Mouse (Mus musculus): ENCODE measurements around the gene Aif1l.
A peak's percentile ranks its signal among the peaks of the same experiment; 100 is the strongest.

Gene Aif1l

GRCm38 (mm10) chr2:31950966-31951365 lies 1.0 kb downstream of the Aif1l start:
- DNase-seq (ENCODE audit: low read depth in 2 of 2, low spot score in 2 of 2): no peak

GRCm38 (mm10) chr2:31952236-31952635 lies 2.3 kb downstream of the Aif1l start:
- no peak for DNase-seq (ENCODE audit: low read depth in 2 of 2, low spot score in 2 of 2)

GRCm38 (mm10) chr2:31952725-31953124 lies 2.8 kb downstream of the Aif1l start:
- DNase-seq (ENCODE audit: low read depth in 2 of 2, low spot score in 2 of 2): no peak

GRCm38 (mm10) chr2:31953687-31954086 lies 3.7 kb downstream of the Aif1l start:
- DNase-seq (ENCODE audit: low read depth in 2 of 2, low spot score in 2 of 2): no peak

- DNase-seq (ENCODE audit: low read depth in 2 of 2, low spot score in 2 of 2): no peak
These were observed 4.8 kb downstream of the Aif1l start for GRCm38 (mm10) chr2:31954779-31955181.

GRCm38 (mm10) chr2:31955686-31956085 lies 5.7 kb downstream of the Aif1l start:
- no peak for DNase-seq (ENCODE audit: low read depth in 2 of 2, low spot score in 2 of 2)

- DNase-seq (ENCODE audit: low read depth in 2 of 2, low spot score in 2 of 2): no peak
These were observed 7.3 kb downstream of the Aif1l start for GRCm38 (mm10) chr2:31957211-31957610.

- no peak for DNase-seq (ENCODE audit: low read depth in 2 of 2, low spot score in 2 of 2)
These were observed 11.0 kb downstream of the Aif1l start for GRCm38 (mm10) chr2:31960986-31961385.

GRCm38 (mm10) chr2:31961791-31962222 lies 11.9 kb downstream of the Aif1l start:
- DNase-seq (ENCODE audit: low read depth in 2 of 2, low spot score in 2 of 2): no peak

- DNase-seq (ENCODE audit: low read depth in 2 of 2, low spot score in 2 of 2): no peak
These were observed 12.7 kb downstream of the Aif1l start for GRCm38 (mm10) chr2:31962501-31963224.

- DNase-seq (ENCODE audit: low read depth in 2 of 2, low spot score in 2 of 2): no peak
These were observed 13.6 kb downstream of the Aif1l start for GRCm38 (mm10) chr2:31963491-31963890.

GRCm38 (mm10) chr2:31964191-31964590 lies 14.3 kb downstream of the Aif1l start:
- DNase-seq (ENCODE audit: low read depth in 2 of 2, low spot score in 2 of 2): no peak

- DNase-seq (ENCODE audit: low read depth in 2 of 2, low spot score in 2 of 2): peak; percentile 49 to 71
These were observed 15.2 kb downstream of the Aif1l start for GRCm38 (mm10) chr2:31965110-31965509.

- DNase-seq (ENCODE audit: low read depth in 2 of 2, low spot score in 2 of 2): no peak
These were observed 16.9 kb downstream of the Aif1l start for GRCm38 (mm10) chr2:31966801-31967200.

- DNase-seq (ENCODE audit: low read depth in 2 of 2, low spot score in 2 of 2): no peak
These were observed 22.6 kb downstream of the Aif1l start for GRCm38 (mm10) chr2:31972589-31972988.

GRCm38 (mm10) chr2:31974141-31974808 lies 24.3 kb downstream of the Aif1l start, which contains the start of gene Nup214:
TSS of gene Nup214 (plus strand) at chr2:31974436.
- DNase-seq (ENCODE audit: low read depth in 2 of 2, low spot score in 2 of 2): peak; percentile 99 to 100

- no peak for DNase-seq (ENCODE audit: low read depth in 2 of 2, low spot score in 2 of 2)
These were observed 25.0 kb downstream of the Aif1l start for GRCm38 (mm10) chr2:31974809-31975371.

GRCm38 (mm10) chr2:31987774-31988173 lies 37.8 kb downstream of the Aif1l start:
- no peak for DNase-seq (ENCODE audit: low read depth in 2 of 2, low spot score in 2 of 2)

- DNase-seq (ENCODE audit: low read depth in 2 of 2, low spot score in 2 of 2): no peak
These were observed 41.0 kb downstream of the Aif1l start for GRCm38 (mm10) chr2:31990961-31991360.

- no peak for DNase-seq (ENCODE audit: low read depth in 2 of 2, low spot score in 2 of 2)
These were observed 45.0 kb downstream of the Aif1l start for GRCm38 (mm10) chr2:31994896-31995295.

- no peak for DNase-seq (ENCODE audit: low read depth in 2 of 2, low spot score in 2 of 2)
These were observed 46.1 kb downstream of the Aif1l start for GRCm38 (mm10) chr2:31996060-31996459.

- DNase-seq (ENCODE audit: low read depth in 2 of 2, low spot score in 2 of 2): no peak
These were observed 47.6 kb downstream of the Aif1l start for GRCm38 (mm10) chr2:31997539-31997938.
